Mouse (Mus musculus) lung, postnatal 0 days (tissue): ENCODE measurements around the gene Ttc16.

Experiments
- CTCF ChIP-seq: IDR thresholded peaks from 2 replicates; pipeline ENCODE4 v1.5.1; 2016; ENCODE audit warnings: antibody characterized with exemption, mild to moderate bottlenecking
- EP300 ChIP-seq: IDR thresholded peaks from 2 replicates; pipeline ENCODE4 v1.6.1; 2016; ENCODE audit warnings: antibody characterized with exemption, mild to moderate bottlenecking, control low read depth

GRCm38 (mm10) chr2:32778081-32778480, 2.6 kb upstream of the Ttc16 start:
- TF ChIP-seq CTCF (no peak), EP300 (no peak)
